In the genomic region with DNA sequence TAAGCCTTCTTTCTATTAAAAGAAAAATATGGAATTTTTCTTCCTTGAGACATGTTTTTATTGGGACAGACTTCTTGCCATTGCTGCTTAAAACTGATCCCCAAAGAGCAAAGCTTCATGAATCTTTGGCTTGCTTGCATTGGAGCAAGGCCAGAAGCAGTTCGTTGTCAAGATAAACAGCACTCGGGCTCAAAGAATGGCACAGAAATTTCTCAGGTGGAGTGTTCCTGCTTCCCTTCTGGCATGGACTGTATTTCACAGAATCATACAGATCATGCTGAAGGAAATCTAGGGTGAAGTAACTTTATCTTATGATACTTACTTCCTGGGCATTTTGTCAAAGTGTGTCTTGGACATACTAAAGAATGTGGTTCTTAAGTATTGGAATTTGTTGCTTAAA, we compare ENCODE assay signal across 15 mouse cellular contexts.
DNase-seq lines count a peak whose midpoint lies in the region; ATAC-seq lines count a peak whose summit lies in the region.
"Had no signal": no experiment of that assay in that cellular context is flagged by ENCODE, and none has a peak within 500 bp of the region (broad histone marks: within the 10 kb centered on the region; RNA-seq: fewer than 3 reads in every experiment).

No protein-coding gene starts in this region.

- H3K9me3 ChIP-seq in kidney, embryonic 14.5 days (ENCODE audit: control insufficient read depth, low read length), result no peaks in the 10 kb centered on the region
- H3K9me3 ChIP-seq: forebrain, embryonic 10.5 days; midbrain, embryonic 12.5 days had no signal

- DNase-seq in cerebellum, postnatal 10 days, result peak; percentile 13 to 21
- no peak for DNase-seq in cerebellum, adult 11 months
- peak; percentile 14 for DNase-seq in kidney, adult 9 months
- DNase-seq in 3T3-L1 (ENCODE audit: low read depth, low spot score), result peak; percentile 52
- peak; percentile 5 for DNase-seq in gastrocnemius, postnatal 10 days
- no peak for DNase-seq in B cell, adult 2 months
- DNase-seq: cerebellum, adult 9-10 months; right cerebral cortex, postnatal 14 days had no signal

- no peak overlapping the region for H3K9ac ChIP-seq in kidney, embryonic 14.5 days (ENCODE audit: low read depth, low read length)
- H3K9ac ChIP-seq: midbrain, embryonic 12.5 days had no signal

- no peak overlapping the region for H3K27ac ChIP-seq in kidney, embryonic 14.5 days (ENCODE audit: low read depth, low read length)
- H3K27ac ChIP-seq: forebrain, embryonic 10.5 days; hindbrain, postnatal 0 days; left cerebral cortex, adult 2 months; midbrain, embryonic 12.5 days had no signal

- no peak overlapping the region for H3K4me3 ChIP-seq in kidney, embryonic 14.5 days (ENCODE audit: low read length)
- H3K4me3 ChIP-seq: forebrain, embryonic 10.5 days; left cerebral cortex, adult 2 months; midbrain, embryonic 12.5 days had no signal

- no peaks in the 10 kb centered on the region for H3K4me1 ChIP-seq in kidney, embryonic 14.5 days (ENCODE audit: control insufficient read depth, insufficient read depth, low read length)
- H3K4me1 ChIP-seq: midbrain, embryonic 12.5 days had no signal

- H3K36me3 ChIP-seq in kidney, embryonic 14.5 days (ENCODE audit: control insufficient read depth, insufficient read depth, low read length), result no peaks in the 10 kb centered on the region
- H3K36me3 ChIP-seq: forebrain, embryonic 10.5 days; G1E; midbrain, embryonic 12.5 days had no signal

- no peaks in the 10 kb centered on the region for H3K27me3 ChIP-seq in kidney, embryonic 14.5 days (ENCODE audit: control insufficient read depth, insufficient read depth, low read length)
- H3K27me3 ChIP-seq: midbrain, embryonic 12.5 days had no signal

- ATAC-seq in kidney, embryonic 14.5 days (ENCODE audit: low FRiP score, low TSS enrichment), result no peak
- no peak for ATAC-seq in granulocyte monocyte progenitor cell, adult 5-6 weeks (replicated peaks; ENCODE audit: poor library complexity, severe bottlenecking)
- ATAC-seq: hindbrain, postnatal 0 days had no signal

- 53% methylated on average over 2 of the region's 2 CpGs for WGBS in kidney, embryonic 14.5 days

- no peak overlapping the region for H3K4me2 ChIP-seq in kidney, embryonic 14.5 days (replicated peaks; ENCODE audit: low read depth, low read length)
- H3K4me2 ChIP-seq: midbrain, embryonic 12.5 days had no signal

Comparison
In these comparisons a context has a peak if more than half of its experiments do, and no peak if none do; other contexts are left out.
1. DNase-seq: peak in cerebellum, postnatal 10 days (2 of 2), kidney, adult 9 months (single experiment), 3T3-L1 (single experiment) and gastrocnemius, postnatal 10 days (single experiment); none in cerebellum, adult 11 months (single experiment) and B cell, adult 2 months (0 of 2).